Comparison of ENCODE assay signal across 28 mouse cellular contexts in the genomic region with DNA sequence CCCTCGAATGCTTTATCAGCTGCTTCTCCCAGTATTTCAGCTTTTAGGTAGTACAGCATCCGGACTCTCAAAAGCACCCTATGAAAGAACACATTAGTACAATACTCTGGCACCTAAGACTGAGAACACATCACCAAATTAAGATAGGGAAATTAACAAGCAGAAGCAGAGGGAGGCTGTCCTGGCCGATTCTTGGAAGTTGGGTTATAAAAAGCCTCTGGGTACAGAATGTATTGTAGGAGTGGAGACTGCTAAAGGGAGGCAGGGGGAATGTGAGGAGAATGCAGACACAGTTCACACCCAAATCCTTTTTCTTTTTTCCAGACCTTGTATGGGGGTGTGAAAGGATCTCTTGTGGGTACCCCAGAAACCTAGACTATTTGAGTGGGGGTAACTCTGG.
DNase-seq lines count a peak whose midpoint lies in the region; ATAC-seq and TF ChIP-seq lines count a peak whose summit lies in the region.
"Had no signal": no experiment of that assay in that cellular context is flagged by ENCODE, and none has a peak within 500 bp of the region (broad histone marks: within the 10 kb centered on the region; RNA-seq: fewer than 3 reads in every experiment).

No protein-coding gene starts in this region.

- peaks cover 9% of the 10 kb centered on the region for H3K36me3 ChIP-seq in kidney, adult 2 months (ENCODE audit: control insufficient read depth, insufficient read depth, low read length)

- DNase-seq in frontal cortex, postnatal 25 days (ENCODE audit: low spot score in 2 of 2) = no peak
- peak; percentile 32 to 43 for DNase-seq in heart, adult 9 months (ENCODE audit: low spot score in 2 of 2)
- DNase-seq in heart, adult 8-10 months (ENCODE audit: low spot score) = no peak
- peak; percentile 20 to 35 for DNase-seq in left cerebral cortex, adult 18-20 months (ENCODE audit: low spot score in 2 of 2)
- DNase-seq in left cerebral cortex, adult 8-10 months (ENCODE audit: low spot score in 2 of 2) = no peak
- DNase-seq in left cerebral cortex, adult 9 months (ENCODE audit: low spot score in 2 of 2) = peak; percentile 27 to 51
- DNase-seq in kidney, adult 2 months = no peak
- DNase-seq: adrenal gland, adult 8-10 months; cerebellum, adult 8-10 months; cerebellum, postnatal 25 days; kidney, adult 18-20 months; kidney, postnatal 36 days; liver, embryonic 13.5 days; lung, adult 18-20 months; lung, postnatal 4 days; spleen, adult 18-20 months; thymus, adult 18-20 months; thymus, postnatal 25 days had no signal

- TF ChIP-seq CTCF in kidney, adult 2 months (conservative IDR thresholded peaks at IDR 0.05; ENCODE audit: insufficient read depth, insufficient read length, low read depth, low read length) = no peak

- peak; percentile 89 for ATAC-seq in frontal cortex, adult (ENCODE audit: low TSS enrichment)
- ATAC-seq: activated CD4-positive, CD25-positive, alpha-beta regulatory T cell, adult 4 months; forebrain, embryonic 13.5 days; hindbrain, embryonic 16.5 days; lung, postnatal 0 days had no signal

- no peaks in the 10 kb centered on the region for H3K27me3 ChIP-seq in kidney, adult 2 months (replicated peaks; ENCODE audit: control insufficient read depth, insufficient read depth, low read length)
- H3K27me3 ChIP-seq: CH12.LX; forebrain, embryonic 13.5 days; liver, embryonic 13.5 days; megakaryocyte, embryonic 14.5 days; midbrain, embryonic 12.5 days; neural tube, embryonic 12.5 days had no signal

- H3K27ac ChIP-seq in kidney, adult 2 months (ENCODE audit: insufficient read depth, low read depth, low read length) = no peak overlapping the region
- H3K27ac ChIP-seq: forebrain, embryonic 13.5 days; liver, embryonic 13.5 days; midbrain, embryonic 12.5 days; neural tube, embryonic 12.5 days had no signal

- 69% methylated on average over 3 of the region's 3 CpGs for WGBS in kidney, adult 2 months

- no peak overlapping the region for H3K4me3 ChIP-seq in kidney, adult 2 months (ENCODE audit: insufficient read depth, low read depth, low read length)
- H3K4me3 ChIP-seq: forebrain, embryonic 13.5 days; liver, embryonic 13.5 days; megakaryocyte, embryonic 14.5 days; midbrain, embryonic 12.5 days; myocyte; neural tube, embryonic 12.5 days had no signal

- H3K4me1 ChIP-seq in kidney, adult 2 months (ENCODE audit: control insufficient read depth, insufficient read depth, low read length) = no peaks in the 10 kb centered on the region
- H3K4me1 ChIP-seq: forebrain, embryonic 13.5 days; liver, embryonic 13.5 days; midbrain, embryonic 12.5 days; neural tube, embryonic 12.5 days had no signal

- no peak for TF ChIP-seq POLR2A in kidney, adult 2 months (IDR thresholded peaks at IDR 0.05; ENCODE audit: low read depth, low read length)

Comparison
In these comparisons a context has a peak if more than half of its experiments do, and no peak if none do; other contexts are left out.
1. DNase-seq: peak in heart, adult 9 months (2 of 2), left cerebral cortex, adult 18-20 months (2 of 2) and left cerebral cortex, adult 9 months (2 of 2); none in frontal cortex, postnatal 25 days (0 of 2), heart, adult 8-10 months (single experiment), left cerebral cortex, adult 8-10 months (0 of 2) and kidney, adult 2 months (single experiment).